ENCODE assay signal across 8 mouse cellular contexts in the genomic region with DNA sequence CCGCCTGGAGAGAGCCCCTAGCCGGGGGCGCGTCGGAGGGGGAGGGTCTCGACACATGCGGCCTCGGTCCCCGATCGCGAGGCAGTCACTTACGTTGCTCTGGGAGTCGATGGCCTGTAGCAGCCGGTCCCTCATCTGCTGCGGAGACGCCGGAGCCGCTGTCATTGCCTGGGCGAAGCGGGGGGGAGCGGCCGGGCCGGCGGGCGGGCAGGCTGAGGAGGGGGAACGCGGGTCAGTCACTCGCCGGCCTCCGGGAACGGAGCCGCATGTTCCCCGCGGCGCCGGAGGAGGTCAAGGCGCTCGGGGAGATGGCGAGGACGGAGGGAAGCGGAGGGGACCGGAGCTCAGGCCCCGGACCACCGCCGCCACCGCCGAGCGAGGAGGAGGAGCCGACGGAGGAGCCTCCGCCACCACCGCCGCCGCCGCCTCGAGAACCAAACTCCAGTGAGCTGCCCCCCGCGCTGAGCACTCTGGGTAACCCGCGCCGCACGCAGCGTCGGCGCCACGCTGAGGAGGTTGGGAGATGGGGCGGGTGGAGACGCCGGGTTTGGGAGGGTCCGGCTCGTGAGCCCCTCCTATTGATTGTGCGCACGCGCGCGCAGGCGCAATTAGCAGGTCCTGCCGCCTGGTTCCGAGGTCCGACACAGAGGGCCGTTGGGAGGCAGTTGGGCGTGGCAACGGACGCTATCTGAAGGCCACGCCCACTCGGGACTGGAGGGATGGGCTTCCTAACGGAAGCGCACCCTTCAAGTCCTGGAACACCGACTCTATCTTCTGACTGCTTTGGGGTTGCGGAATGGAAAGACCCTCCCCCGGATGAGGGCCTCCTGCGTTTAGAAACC. TPM values are rescaled to one million over a fixed set of nuclear protein-coding genes. Genes with fewer than 3 reads are reported as not detected.
DNase-seq lines count a peak whose midpoint lies in the region; ATAC-seq and TF ChIP-seq lines count a peak whose summit lies in the region.

Gene Med26, minus strand, starts transcription at position 469 of the 842 bp plus-strand sequence.

- H3K4me3 ChIP-seq in forebrain, embryonic 10.5 days: peak within 1 kb of the TSS; percentile 98
- H3K4me3 ChIP-seq in heart, embryonic 15.5 days: peak within 1 kb of the TSS; percentile 89
- peak within 1 kb of the TSS; percentile 93 to 96 for H3K4me3 ChIP-seq in liver, embryonic 14.5 days (ENCODE audit: insufficient read depth in 1 of 2, low read depth in 2 of 2, low read length in 2 of 2)
- H3K4me3 ChIP-seq in neural tube, embryonic 11.5 days (ENCODE audit: low read depth, low read length): peak within 1 kb of the TSS; percentile 98
- H3K4me3 ChIP-seq in stomach, postnatal 0 days (ENCODE audit: low read depth, low read length): peak within 1 kb of the TSS; percentile 90

- H3K4me1 ChIP-seq in forebrain, embryonic 10.5 days: peaks cover 33% of the 10 kb centered on the region
- H3K4me1 ChIP-seq in heart, embryonic 15.5 days (replicated peaks): peaks cover 30% of the 10 kb centered on the region
- peaks cover 13 to 14% of the 10 kb centered on the region in 2 experiments for H3K4me1 ChIP-seq in liver, embryonic 14.5 days (replicated peaks; ENCODE audit: control insufficient read depth in 2 of 2, insufficient read depth in 2 of 2, low read length in 1 of 2)
- peaks cover 11% of the 10 kb centered on the region; the same call in 1 of the 2 replicates for H3K4me1 ChIP-seq in neural tube, embryonic 11.5 days (ENCODE audit: control insufficient read depth, insufficient read depth, low read length)
- 0 out of 2 replicates have a peak, but pooled peaks cover 3% of the 10 kb centered on the region for H3K4me1 ChIP-seq in stomach, postnatal 0 days (replicated peaks; ENCODE audit: control insufficient read depth, insufficient read depth)

- ATAC-seq in heart, embryonic 15.5 days (replicated peaks; ENCODE audit: insufficient number of reproducible peaks, insufficient read depth, low FRiP score, low read depth): peak; percentile 95
- peak; percentile 94 for ATAC-seq in liver, embryonic 14.5 days (ENCODE audit: insufficient read depth)
- peak; percentile 94 for ATAC-seq in neural tube, embryonic 11.5 days (ENCODE audit: insufficient read depth, low FRiP score, low TSS enrichment)
- ATAC-seq in stomach, postnatal 0 days (ENCODE audit: low FRiP score, low TSS enrichment): peak; percentile 97

- WGBS in forebrain, embryonic 10.5 days: under 1% methylated on average over 92 of the region's 92 CpGs
- WGBS in heart, embryonic 15.5 days: under 1% methylated on average over 84 of the region's 92 CpGs
- under 1% methylated on average over 79 of the region's 92 CpGs for WGBS in liver, embryonic 14.5 days (ENCODE audit: insufficient replicate concordance)
- WGBS in neural tube, embryonic 11.5 days: 0% methylated on average over 71 of the region's 92 CpGs
- WGBS in stomach, postnatal 0 days: under 1% methylated on average over 83 of the region's 92 CpGs

- H3K9ac ChIP-seq in heart, embryonic 15.5 days: peak within 1 kb of the TSS; percentile 99
- H3K9ac ChIP-seq in liver, embryonic 14.5 days (replicated peaks): peak within 1 kb of the TSS; percentile 99
- H3K9ac ChIP-seq in neural tube, embryonic 11.5 days (ENCODE audit: low read length): peak within 1 kb of the TSS; percentile 95
- peak within 1 kb of the TSS; percentile 99 for H3K9ac ChIP-seq in stomach, postnatal 0 days (ENCODE audit: low read length)

- no peaks in the 10 kb centered on the region for H3K27me3 ChIP-seq in forebrain, embryonic 10.5 days (ENCODE audit: poor library complexity, severe bottlenecking)
- no peaks in the 10 kb centered on the region for H3K27me3 ChIP-seq in heart, embryonic 15.5 days
- no peaks in the 10 kb centered on the region for H3K27me3 ChIP-seq in liver, embryonic 14.5 days (ENCODE audit: control insufficient read depth, insufficient read depth, low read length)
- H3K27me3 ChIP-seq in neural tube, embryonic 11.5 days (ENCODE audit: control insufficient read depth, insufficient read depth, low read length): no peaks in the 10 kb centered on the region
- H3K27me3 ChIP-seq in stomach, postnatal 0 days (ENCODE audit: control insufficient read depth, insufficient read depth, low read length): no peaks in the 10 kb centered on the region

- TF ChIP-seq EP300 in liver, embryonic 14.5 days (IDR thresholded peaks at IDR 0.05; ENCODE audit: low read depth): 0 out of 2 replicates have a peak, but pooled peaks have one; percentile 35
- TF ChIP-seq EP300 in stomach, postnatal 0 days (optimal IDR thresholded peaks at IDR 0.05): no peak

- H3K27ac ChIP-seq in forebrain, embryonic 10.5 days: peak within 1 kb of the TSS; percentile 95
- H3K27ac ChIP-seq in heart, embryonic 15.5 days: peak within 1 kb of the TSS; percentile 98
- peak within 1 kb of the TSS; percentile 70 for H3K27ac ChIP-seq in liver, embryonic 14.5 days
- peak within 1 kb of the TSS; percentile 80 for H3K27ac ChIP-seq in neural tube, embryonic 11.5 days (ENCODE audit: low read depth, low read length)
- H3K27ac ChIP-seq in stomach, postnatal 0 days (replicated peaks): peak within 1 kb of the TSS; percentile 91

- H3K4me2 ChIP-seq in heart, embryonic 15.5 days: peak within 1 kb of the TSS; percentile 94
- peak within 1 kb of the TSS; percentile 97 for H3K4me2 ChIP-seq in liver, embryonic 14.5 days (ENCODE audit: low read depth)
- H3K4me2 ChIP-seq in neural tube, embryonic 11.5 days (ENCODE audit: low read depth): peak within 1 kb of the TSS; percentile 97
- H3K4me2 ChIP-seq in stomach, postnatal 0 days (replicated peaks; ENCODE audit: low read depth): peak within 1 kb of the TSS; percentile 99

- H3K36me3 ChIP-seq in forebrain, embryonic 10.5 days (replicated peaks): peaks cover 30% of the 10 kb centered on the region
- H3K36me3 ChIP-seq in heart, embryonic 15.5 days: peaks cover 5% of the 10 kb centered on the region; the same call in 1 of the 2 replicates
- peaks cover 5% of the 10 kb centered on the region for H3K36me3 ChIP-seq in liver, embryonic 14.5 days (replicated peaks; ENCODE audit: control insufficient read depth, insufficient read depth, low read depth)
- no peaks in the 10 kb centered on the region for H3K36me3 ChIP-seq in neural tube, embryonic 11.5 days (ENCODE audit: control insufficient read depth, insufficient read depth, low read length)
- no peaks in the 10 kb centered on the region for H3K36me3 ChIP-seq in stomach, postnatal 0 days (ENCODE audit: control insufficient read depth, insufficient read depth, low read length)

- H3K9me3 ChIP-seq in forebrain, embryonic 10.5 days: no peaks in the 10 kb centered on the region
- H3K9me3 ChIP-seq in heart, embryonic 15.5 days (replicated peaks): no peaks in the 10 kb centered on the region
- H3K9me3 ChIP-seq in liver, embryonic 14.5 days (ENCODE audit: control insufficient read depth, low read length): no peaks in the 10 kb centered on the region
- H3K9me3 ChIP-seq in neural tube, embryonic 11.5 days (ENCODE audit: control insufficient read depth, low read length): no peaks in the 10 kb centered on the region
- no peaks in the 10 kb centered on the region for H3K9me3 ChIP-seq in stomach, postnatal 0 days (ENCODE audit: control insufficient read depth, low read length)

- peak; percentile 91 to 93 for DNase-seq in CD8-positive naive resting alpha-beta T cell, adult 2 months (ENCODE audit: low read depth in 2 of 2, low spot score in 2 of 2)
- peak; percentile 98 for DNase-seq in c-Kit-positive CD71-negative TER-119-negative erythroid progenitor cells, embryonic 14.5 days (ENCODE audit: low read depth)
- peak; percentile 98 for DNase-seq in forebrain, embryonic 10.5 days (ENCODE audit: extremely low spot score, low spot score)
- DNase-seq in kidney, postnatal 25 days: peak; percentile 98 to 99
- DNase-seq in liver, embryonic 14.5 days (ENCODE audit: low read depth in 3 of 3, low spot score in 3 of 3): peak; percentile 97
- DNase-seq in neural tube, embryonic 11.5 days (ENCODE audit: low spot score): peak; percentile 99
- DNase-seq in stomach, postnatal 0 days (ENCODE audit: low spot score): peak; percentile 98

- TF ChIP-seq CTCF in liver, embryonic 14.5 days (IDR thresholded peaks at IDR 0.05; ENCODE audit: low read depth): no peak
- TF ChIP-seq CTCF in stomach, postnatal 0 days (IDR thresholded peaks at IDR 0.05; ENCODE audit: low read depth): peak; percentile 46

RNA-seq across cellular contexts. Expression of gene Med26, which starts in this region (rescaled TPM):
- 19.4 and 20.1 TPM in 2 replicates for polyA plus RNA-seq in forebrain, embryonic 10.5 days (2016; fragmentation: Nextera tagmentation; extraction: Ambion mirVana)
- polyA plus RNA-seq in heart, embryonic 15.5 days (2015; fragmentation: Nextera tagmentation; extraction: Ambion mirVana): 8.8 and 11.5 TPM in 2 replicates
- polyA plus RNA-seq in liver, embryonic 14.5 days (2012; rRNA removed): 4.6 TPM in 2 replicates
- 5.5 and 6.2 TPM in 2 replicates for polyA plus RNA-seq in liver, embryonic 14.5 days (2014; fragmentation: Nextera tagmentation; extraction: Ambion mirVana)
- 14.6 and 16.6 TPM in 2 replicates for polyA plus RNA-seq in neural tube, embryonic 11.5 days (2014; fragmentation: Nextera tagmentation; extraction: Ambion mirVana)
- 7.1 and 7.4 TPM in 2 replicates for polyA plus RNA-seq in stomach, postnatal 0 days (2015; fragmentation: Nextera tagmentation; extraction: Ambion mirVana)

Comparison
In these comparisons a context has a peak if more than half of its experiments do, and no peak if none do; other contexts are left out.
1. Peak in every context shown above with its lines: DNase-seq, ATAC-seq, H3K4me3 ChIP-seq and H3K27ac ChIP-seq.